Mouse (Mus musculus): ENCODE measurements at regions not wholly inside any gene's neighbourhood (a gene's known extent, or its start where the extent isn't known, plus 50 kb on each side); places are given as distances from the start of the nearest gene placed in this dataset.
A peak's percentile ranks its signal among the peaks of the same experiment; 100 is the strongest.
"Not testable (repeated sequence)": the region's sequence is repeated elsewhere in the genome, so short reads cannot be mapped to it uniquely, and the experiment has no call there.

GRCm38 (mm10) chr1:143318381-143318780 is 322.1 kb upstream of the B3galt2 start:
- WGBS (ENCODE audit: insufficient replicate concordance): 74% methylated on average over 12 of the region's 12 CpGs

GRCm38 (mm10) chr1:143319568-143319967 is 320.9 kb upstream of the B3galt2 start:
- Histone ChIP-seq H3K4me3 (no peak overlapping the region), H3K9ac (no peak overlapping the region), H3K4me1 (no peaks in the 10 kb centered on the region), H3K9me3 (replicated peaks) (0 out of 2 replicates have a peak, but pooled peaks cover 3% of the 10 kb centered on the region), H3K36me3 (no peaks in the 10 kb centered on the region), H3K27ac (no peak overlapping the region), H3K4me2 (no peak overlapping the region), H3K27me3 (replicated peaks) (no peaks in the 10 kb centered on the region)
- 50% methylated on average over 7 of the region's 7 CpGs for WGBS (ENCODE audit: insufficient replicate concordance)
- ATAC-seq: peak; percentile 60

More at GRCm38 (mm10) chr1:143318381-143318780, 322.1 kb upstream of the B3galt2 start:
- no peaks in the 10 kb centered on the region for H3K4me1 ChIP-seq
- H3K9ac ChIP-seq: no peak overlapping the region
- H3K36me3 ChIP-seq: no peaks in the 10 kb centered on the region
- no peak overlapping the region for H3K4me2 ChIP-seq
- H3K4me3 ChIP-seq: no peak overlapping the region
- no peaks in the 10 kb centered on the region for H3K27me3 ChIP-seq (replicated peaks)
- 0 out of 2 replicates have a peak, but pooled peaks cover 3% of the 10 kb centered on the region for H3K9me3 ChIP-seq (replicated peaks)
- no peak overlapping the region for H3K27ac ChIP-seq
- ATAC-seq: no peak

GRCm38 (mm10) chr1:143351388-143351787 is 289.1 kb upstream of the B3galt2 start:
- 47% methylated on average over 1 of the region's 1 CpGs for WGBS (ENCODE audit: insufficient replicate concordance)
- Histone ChIP-seq H3K27me3 (replicated peaks) (no peaks in the 10 kb centered on the region), H3K4me3 (no peak overlapping the region), H3K4me2 (no peak overlapping the region), H3K9me3 (replicated peaks) (no peaks in the 10 kb centered on the region), H3K4me1 (no peaks in the 10 kb centered on the region), H3K27ac (no peak overlapping the region), H3K9ac (no peak overlapping the region), H3K36me3 (no peaks in the 10 kb centered on the region)
- no peak for ATAC-seq

- not testable (repeated sequence) for ATAC-seq; H3K4me2 ChIP-seq; H3K9me3 ChIP-seq (replicated peaks); H3K27me3 ChIP-seq (replicated peaks); H3K36me3 ChIP-seq; H3K9ac ChIP-seq; H3K4me3 ChIP-seq; H3K27ac ChIP-seq; H3K4me1 ChIP-seq
These were observed 280.2 kb upstream of the B3galt2 start for GRCm38 (mm10) chr1:143360256-143360655.

GRCm38 (mm10) chr1:143391851-143392250 is 248.6 kb upstream of the B3galt2 start:
- H3K9ac ChIP-seq: no peak overlapping the region
- no peaks in the 10 kb centered on the region for H3K27me3 ChIP-seq (replicated peaks)
- no peak for ATAC-seq
- WGBS (ENCODE audit: insufficient replicate concordance): 67% methylated on average over 4 of the region's 4 CpGs
- H3K36me3 ChIP-seq: no peaks in the 10 kb centered on the region
- no peak overlapping the region for H3K4me2 ChIP-seq
- H3K4me1 ChIP-seq: no peaks in the 10 kb centered on the region
- no peak overlapping the region for H3K27ac ChIP-seq
- no peak overlapping the region for H3K4me3 ChIP-seq
- H3K9me3 ChIP-seq (replicated peaks): no peaks in the 10 kb centered on the region
